Mouse (Mus musculus) left cerebral cortex, postnatal 10 days (tissue): ENCODE results near the gene Spag8. TPM values are rescaled to one million over a fixed set of nuclear protein-coding genes. Genes with fewer than 3 reads are reported as not detected.

Experiments used
- DNase-seq, 2 experiments: peaks; one replicate each; pipeline ENCODE4 v3.0.0; 2021 to 2022; ENCODE audit warnings: low spot score in 2 of 2, mixed read lengths in 1 of 2; ENCODE audit errors: extremely low spot score in 1 of 2
- intact Hi-C: fragments of 180-260 bp; cut with DNase I; formaldehyde crosslinking; loops from one replicate; pipeline ENCODE4 v1.15.1; 2025
- total RNA-seq, 2 experiments: library from RNA; stranded (reverse); gene quantifications; 2 replicates each; pipeline ENCODE4 v1.2.3; 2021

The Spag8 gene
- total RNA-seq, 2 experiments from 2014 or later: 2.1 to 2.7 TPM

DNA sequence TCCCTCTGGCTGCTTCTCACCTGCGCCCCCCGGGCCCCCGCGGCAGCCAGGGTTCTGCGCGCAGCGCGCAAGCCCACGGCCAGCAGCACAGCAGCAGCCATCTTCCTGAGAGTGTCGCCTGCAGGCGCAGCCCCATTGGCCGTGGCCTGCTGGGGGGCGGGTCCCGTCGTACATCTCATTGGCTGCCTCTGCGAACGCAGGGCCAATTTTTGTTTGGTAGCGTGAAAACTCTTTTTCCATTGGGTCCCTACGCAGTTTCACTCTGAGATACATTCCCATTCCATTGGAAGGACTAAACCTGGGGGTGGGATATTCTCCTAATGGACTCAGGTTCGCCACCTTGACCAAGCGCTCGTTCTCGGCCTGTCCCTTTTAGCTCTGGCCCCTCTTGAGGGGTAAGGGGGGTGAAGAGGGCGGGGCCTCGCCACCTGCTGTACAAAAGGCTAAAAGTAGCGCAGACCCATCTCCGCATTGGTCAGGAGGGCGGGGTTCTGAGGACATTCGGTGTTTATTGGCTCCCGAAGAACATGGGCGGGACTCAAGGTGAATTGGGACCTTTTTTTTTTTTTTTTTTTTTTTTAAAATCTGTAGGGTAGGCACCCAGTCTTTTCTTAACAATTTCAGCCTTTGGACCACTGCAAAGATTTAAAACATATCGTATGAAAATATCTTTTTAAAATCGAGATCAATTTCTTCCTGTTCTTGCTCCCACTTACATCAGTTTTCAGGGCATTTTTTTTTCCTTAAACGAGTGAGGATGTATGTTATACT is 3.1 kb upstream of the Spag8 start, which contains the start of gene Hint2:
Gene Hint2 (minus strand): TSS at position 128 of the 771 bp plus-strand sequence.
- intact Hi-C loops: no loop called here
- peak; percentile 96 to 97 for DNase-seq

DNA sequence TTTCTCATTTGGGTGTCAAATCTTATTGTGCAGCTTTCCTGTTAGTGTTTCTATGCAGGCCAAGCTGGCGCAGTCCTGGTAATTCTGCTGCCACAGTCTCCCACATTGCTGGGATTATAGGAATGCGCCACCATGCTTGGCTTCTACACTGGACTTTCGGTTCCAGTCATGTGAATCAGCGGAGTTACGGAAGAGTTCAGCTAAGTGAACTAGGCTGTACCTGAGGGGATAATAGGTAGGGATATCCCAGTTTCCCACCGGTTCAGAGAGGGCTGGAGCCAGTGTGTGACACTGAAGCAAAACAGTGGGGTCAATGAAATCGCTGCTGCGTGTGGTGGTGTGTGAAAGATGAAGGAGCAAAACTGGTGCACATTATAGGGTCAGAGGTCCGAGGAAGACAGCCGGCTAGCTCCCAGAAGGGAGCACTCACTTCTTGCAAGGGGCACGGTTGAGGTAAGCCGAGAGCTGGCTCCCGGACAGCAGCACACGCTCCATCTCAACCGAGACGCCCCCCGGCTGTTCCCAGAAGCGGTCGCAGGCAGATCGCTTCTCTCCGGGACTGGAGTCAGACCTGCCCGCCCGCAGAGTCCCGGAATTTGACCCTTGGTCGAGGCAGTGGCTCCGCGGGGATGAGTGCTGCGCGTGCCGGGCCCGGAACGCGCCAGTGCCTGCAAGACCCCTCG is 2.4 kb upstream of the Spag8 start:
- no peak for DNase-seq
- intact Hi-C loops: no loop called here

DNA sequence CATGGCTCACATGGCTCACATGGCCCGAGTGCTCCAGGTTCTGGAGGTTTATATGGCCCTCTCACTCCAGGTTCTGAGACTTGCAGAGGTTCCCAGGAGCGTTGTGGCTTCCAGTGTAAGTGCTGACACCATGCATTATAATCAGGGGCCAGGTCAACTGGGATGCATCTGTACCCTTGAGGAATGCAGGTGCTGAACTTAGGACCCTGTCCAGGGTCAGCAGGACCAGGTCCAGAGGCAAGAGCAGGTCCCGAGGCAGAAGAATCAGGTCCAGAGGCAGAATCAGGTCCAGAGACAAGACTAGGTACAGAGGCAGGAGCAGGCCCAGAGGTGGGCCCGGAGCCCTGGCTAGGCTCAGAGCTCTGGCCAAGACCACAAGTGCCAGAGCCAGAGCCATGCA is 668 bp downstream of the Spag8 start:
- intact Hi-C loops: no loop called here
- DNase-seq: no peak

- no peak for DNase-seq
- intact Hi-C loops: no loop called here
These were observed 3.6 kb downstream of the Spag8 start for GRCm38 (mm10) chr4:43649783-43650182.

GRCm38 (mm10) chr4:43640491-43640890 is 12.9 kb downstream of the Spag8 start:
- intact Hi-C loops: no loop called here
- DNase-seq: no peak

- intact Hi-C loops: no loop called here
- DNase-seq: no peak
These were observed 13.3 kb downstream of the Spag8 start for GRCm38 (mm10) chr4:43640076-43640475.

DNA sequence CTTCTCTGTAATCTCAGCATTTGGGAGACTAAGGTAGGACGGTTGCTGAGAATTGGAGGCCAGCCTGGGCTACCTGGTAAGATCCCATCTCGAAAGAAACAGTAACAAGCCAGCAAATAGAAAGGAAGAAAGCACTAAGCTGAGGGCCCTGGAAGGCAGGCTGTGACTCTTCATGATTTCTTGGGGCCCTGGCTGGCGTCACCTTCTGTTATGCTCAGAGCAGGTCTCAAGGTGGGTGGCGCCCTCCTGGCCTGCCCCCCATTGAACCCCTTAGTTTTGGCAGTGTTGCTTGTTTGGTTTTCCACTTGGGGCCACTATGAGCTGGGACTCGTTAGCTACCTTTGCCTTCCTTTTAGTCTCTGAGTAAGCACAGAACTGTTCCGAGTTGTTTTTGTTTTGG is 16.6 kb downstream of the Spag8 start:
- intact Hi-C loops: no loop called here
- no peak for DNase-seq

DNA sequence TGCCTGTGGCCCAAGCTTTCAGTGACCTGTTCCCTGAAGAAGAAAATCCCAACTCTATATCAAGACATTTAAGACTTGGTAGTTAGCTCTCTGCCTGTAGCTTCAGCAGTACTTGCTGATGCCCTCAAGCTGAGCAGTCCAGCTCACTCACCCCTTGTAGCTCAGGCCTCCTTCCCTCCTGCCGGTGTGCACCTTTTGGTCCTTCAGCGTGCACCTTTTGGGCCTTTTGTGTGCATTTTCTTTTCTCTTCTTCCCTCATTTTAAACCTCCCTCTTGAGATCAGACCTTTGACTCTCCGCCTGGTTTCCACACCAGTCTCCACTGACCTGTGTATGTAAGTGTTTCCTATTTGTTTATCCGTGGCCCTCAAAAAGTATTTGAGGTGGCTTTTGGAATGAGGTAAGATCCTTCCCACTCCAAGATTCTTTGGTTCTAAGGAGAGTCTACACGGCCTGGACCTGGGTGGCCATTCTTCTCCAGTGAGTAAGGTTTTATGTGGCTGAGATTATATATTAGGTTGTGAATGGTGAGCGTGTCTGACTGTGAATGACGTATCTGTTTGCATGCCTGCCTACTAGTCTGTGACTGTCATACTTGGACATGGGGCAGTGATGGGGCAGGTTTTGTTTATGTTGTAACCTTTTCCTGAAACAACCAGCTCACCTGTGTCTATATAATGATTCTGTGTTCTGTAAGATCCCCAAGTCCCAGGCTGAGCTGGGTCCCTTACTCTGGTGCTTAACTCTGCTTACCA is 18.6 kb downstream of the Spag8 start:
- DNase-seq: no peak
- intact Hi-C loops: no loop called here

DNA sequence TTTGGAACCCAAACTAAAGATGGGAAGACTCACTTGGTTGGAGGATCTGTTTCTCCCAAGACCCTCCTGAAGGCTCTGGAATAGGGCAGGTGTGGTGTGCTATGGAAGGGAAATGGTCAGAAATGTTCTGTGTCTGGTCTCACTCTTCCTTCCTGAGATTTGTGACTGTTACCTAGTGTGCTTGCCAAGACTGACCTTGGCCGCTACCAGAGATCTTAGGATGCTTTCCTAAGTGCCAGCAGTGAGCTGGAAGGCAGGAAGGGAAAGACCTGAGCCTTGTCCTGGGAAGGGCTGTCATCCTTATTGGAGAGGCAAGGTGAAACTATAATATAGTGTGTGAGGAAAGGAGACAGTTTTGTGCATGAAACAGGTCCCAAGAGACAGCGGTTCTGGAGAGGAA is 19.7 kb downstream of the Spag8 start:
- intact Hi-C loops: no loop called here
- DNase-seq: no peak

- no peak for DNase-seq
- intact Hi-C loops: no loop called here
These were observed 20.1 kb downstream of the Spag8 start for GRCm38 (mm10) chr4:43633296-43633695.

DNA sequence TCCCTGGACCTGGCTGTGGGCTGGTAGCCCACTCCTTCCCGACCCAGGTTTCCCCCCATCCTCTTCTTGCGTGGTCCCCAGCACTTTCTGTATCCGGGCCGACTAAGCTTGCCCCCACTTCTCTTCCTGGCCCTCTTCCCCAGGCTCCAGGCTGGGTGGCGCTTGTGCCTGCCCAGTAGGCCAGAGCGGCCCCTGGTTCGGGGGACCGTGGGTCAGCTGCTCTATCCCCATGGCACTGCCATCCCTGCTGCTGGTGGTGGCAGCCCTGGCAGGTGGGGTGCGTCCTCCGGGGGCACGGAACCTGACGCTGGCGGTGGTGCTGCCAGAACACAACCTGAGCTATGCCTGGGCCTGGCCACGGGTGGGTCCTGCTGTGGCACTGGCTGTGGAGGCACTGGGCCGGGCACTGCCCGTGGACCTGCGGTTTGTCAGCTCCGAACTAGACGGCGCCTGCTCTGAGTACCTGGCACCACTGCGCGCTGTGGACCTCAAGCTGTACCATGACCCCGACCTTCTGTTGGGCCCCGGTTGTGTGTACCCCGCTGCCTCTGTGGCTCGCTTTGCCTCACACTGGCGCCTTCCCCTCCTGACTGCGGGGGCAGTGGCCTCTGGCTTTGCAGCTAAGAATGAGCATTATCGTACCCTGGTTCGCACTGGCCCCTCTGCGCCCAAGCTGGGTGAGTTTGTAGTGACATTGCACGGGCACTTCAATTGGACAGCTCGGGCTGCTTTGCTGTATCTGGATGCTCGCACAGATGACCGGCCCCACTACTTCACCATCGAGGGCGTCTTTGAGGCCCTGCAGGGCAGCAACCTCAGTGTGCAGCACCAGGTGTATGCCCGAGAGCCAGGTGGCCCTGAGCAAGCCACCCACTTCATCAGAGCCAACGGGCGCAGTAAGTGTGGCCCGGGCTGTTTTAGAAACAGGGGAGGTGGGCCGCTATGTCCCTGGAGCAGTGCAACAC is 21.2 kb downstream of the Spag8 start:
- intact Hi-C loops: loop anchor here (2.0 kb wide), 2 partner anchors 35 to 81 kb away; no protein-coding TSS in a partner anchor
- DNase-seq: peak in 1 of 2 experiments; percentile 50

DNA sequence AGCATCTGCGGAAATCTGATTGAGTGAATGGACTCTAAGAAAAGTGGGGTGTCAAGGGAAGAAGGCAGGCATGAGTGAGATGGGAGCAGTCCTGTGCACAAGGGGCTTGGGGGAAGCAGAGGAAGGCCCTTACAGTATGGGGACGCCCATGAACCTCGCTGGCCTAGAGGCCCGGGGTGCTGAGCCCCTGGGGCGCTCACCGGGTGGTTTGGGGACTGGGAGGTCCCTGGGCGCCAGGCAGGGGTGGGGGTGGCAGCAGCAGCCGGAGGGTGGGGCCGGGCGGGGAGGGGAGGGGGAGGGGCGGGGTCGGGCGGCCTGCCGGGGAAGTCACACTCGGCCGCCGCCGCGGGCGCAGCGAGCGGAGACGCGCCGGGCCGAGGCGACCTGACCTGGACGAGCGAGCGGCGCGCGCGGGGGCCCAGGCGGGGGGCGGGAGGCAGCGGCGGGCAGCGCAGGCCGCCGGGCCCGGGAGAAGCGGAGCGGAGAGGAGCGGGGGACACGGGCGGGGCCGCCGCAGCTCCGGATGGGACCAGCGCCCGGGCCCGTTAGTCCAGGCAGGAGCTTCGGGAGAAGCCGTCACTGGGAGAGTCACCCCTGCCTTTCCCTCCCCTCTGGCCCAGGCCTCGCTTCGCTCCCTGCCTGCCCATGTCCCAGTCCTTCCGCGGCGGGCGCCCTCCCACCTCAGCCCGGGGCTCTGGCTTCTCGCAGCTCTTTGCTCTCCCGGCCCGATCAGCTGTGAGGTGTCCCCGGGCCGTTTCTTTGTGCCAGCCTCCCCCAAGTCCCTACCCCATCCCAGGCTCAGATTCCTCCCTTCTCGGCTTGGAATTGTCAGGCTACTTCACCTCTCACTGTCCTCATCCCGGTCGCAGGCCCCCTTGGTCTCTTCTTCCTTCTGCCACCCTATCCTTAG is 22.1 kb downstream of the Spag8 start, which contains the start of gene Npr2:
Gene Npr2 (plus strand): TSS at position 890 of the 910 bp plus-strand sequence.
- intact Hi-C loops: loop anchor here (2.0 kb wide), 2 partner anchors 36 to 82 kb away; no protein-coding TSS in a partner anchor
- DNase-seq: peak in 1 of 2 experiments; percentile 71

- no peak for DNase-seq
- intact Hi-C loops: loop anchor here (2.0 kb wide), 2 partner anchors 36 to 82 kb away; no protein-coding TSS in a partner anchor
These were observed 22.7 kb downstream of the Spag8 start for GRCm38 (mm10) chr4:43630671-43631045.

DNA sequence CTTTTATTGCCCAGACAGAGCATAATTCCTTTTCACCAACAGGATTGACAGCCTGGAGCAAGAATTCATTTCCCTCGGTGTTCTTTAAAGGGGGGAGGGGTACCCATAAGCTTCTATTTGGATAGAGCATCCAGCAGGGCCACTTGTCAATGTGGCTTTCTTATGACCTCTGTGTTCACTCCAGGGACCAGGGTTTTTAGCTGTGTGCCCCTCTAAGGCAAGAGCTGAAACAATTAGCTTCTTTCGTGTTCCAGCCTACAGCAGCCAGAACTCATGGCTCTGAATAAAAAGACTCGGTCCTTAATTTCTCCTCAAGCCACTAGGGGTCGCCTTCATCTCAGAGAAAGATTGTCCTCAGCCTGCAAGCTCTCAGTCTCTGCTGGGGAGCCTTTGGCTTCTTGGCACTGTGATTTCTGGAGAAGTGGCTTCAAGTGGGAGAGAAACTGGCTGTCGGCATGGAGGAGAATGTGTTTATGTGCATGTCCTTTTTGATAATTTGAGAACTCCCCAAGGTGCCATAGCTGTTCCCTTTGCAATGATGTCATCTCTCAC is 23.3 kb downstream of the Spag8 start:
- intact Hi-C loops: loop anchor here (2.0 kb wide), 2 partner anchors 37 to 83 kb away; no protein-coding TSS in a partner anchor

GRCm38 (mm10) chr4:43629106-43629817 is 24.1 kb downstream of the Spag8 start:
- no peak for DNase-seq
- intact Hi-C loops: no loop called here

More for the DNA sequence above, 23.3 kb downstream of the Spag8 start:
- peak; percentile 78 to 91 for DNase-seq

GRCm38 (mm10) chr4:43620146-43620778 is 33.1 kb downstream of the Spag8 start:
- DNase-seq: no peak
- intact Hi-C loops: no loop called here
